Mouse (Mus musculus) left cerebral cortex, adult 8-10 months (tissue): ENCODE measurements around the gene Kcnk4. TPM values are rescaled to one million over a fixed set of nuclear protein-coding genes. Genes with fewer than 3 reads are reported as not detected.

Experiments
- DNase-seq, 2 experiments: peaks; one replicate each; pipeline ENCODE4 v3.0.0; 2022; ENCODE audit warnings: low spot score in 2 of 2
- microRNA-seq, 2 experiments: library from miRNA; unstranded; fragments of <30 nt; microRNA quantifications; one replicate each; pipeline ENCODE4 v1.2.0; 2022
- total RNA-seq, 4 experiments: library from RNA; stranded (reverse); gene quantifications; 2 replicates each; pipeline ENCODE4 v1.2.4; 2022

Kcnk4 gene
- total RNA-seq, 4 experiments from 2014 or later: 25.0 to 31.5 (median 25.7) TPM

DNA sequence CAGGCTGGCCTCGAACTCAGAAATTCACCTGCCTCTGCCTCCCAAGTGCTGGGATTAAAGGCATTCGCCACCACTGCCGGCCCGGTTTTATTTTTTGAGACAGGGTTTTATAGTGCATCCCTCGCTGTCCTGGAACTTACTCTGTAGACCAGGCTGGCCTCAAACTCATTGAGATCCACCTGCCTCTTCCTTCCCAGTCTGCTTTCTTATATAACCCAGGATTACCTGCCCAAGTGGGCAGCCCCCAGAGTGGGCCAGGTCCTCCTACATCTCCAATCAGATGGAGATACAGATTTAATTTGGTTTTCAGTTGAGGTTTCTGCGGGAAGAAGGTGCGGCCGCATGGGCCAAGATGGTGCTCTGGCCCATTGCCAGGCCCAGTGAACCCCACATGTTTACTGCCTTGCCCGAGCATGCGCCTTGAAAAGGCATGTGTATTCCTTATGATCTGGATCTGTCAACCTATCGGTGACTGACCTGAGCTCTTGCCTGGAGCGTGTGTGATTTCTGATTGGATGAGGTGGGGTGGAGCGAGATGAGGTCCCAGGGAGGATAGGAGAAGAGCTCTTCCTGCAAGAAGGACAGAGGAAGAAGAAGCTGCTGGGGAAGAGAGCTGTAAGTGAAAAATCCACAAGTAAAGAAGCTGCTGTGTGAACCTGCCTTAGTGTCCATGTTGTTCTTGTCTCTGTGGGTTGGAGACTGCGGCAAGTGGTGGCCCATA lies 40.4 kb downstream of the Kcnk4 start:
- DNase-seq: no peak

DNA sequence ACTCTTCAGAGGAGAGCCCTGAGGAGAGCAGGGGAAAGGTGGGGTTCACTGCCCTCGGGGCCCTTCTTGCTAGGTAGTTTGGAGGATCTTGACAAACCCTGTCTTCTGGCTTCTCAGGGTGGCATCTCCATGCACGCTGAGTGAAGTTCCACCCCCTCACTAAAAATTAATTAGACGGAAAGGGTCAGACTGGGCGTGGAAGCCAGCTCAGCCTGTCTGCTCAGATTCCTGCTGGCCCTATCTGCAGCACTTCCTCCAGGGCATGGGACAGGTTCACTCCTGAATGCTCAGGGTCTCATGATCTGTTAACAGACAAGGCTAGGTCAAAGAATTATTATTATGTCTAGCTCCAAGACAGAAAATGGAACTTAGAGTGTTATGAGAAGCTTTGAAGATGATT lies 41.8 kb downstream of the Kcnk4 start:
- no peak for DNase-seq

DNA sequence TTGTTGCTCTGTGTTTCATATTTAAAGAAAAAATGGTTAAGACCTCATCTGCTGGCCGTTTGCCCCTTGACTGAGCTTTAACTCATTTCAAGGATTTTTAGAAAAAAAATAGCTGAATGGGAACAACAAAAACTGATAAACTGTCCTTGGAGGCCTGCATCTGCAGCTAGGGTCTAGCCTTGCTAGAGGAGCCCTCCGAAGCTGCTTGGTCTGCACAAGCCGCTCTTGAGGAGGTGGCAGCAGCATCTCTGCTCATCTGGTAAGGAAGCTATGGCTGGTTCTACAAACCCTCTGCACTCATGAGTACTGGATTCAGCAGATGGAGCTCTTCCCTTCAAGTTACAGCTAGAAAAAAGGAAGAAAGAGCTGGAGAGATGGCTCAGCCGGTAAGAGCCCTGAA lies 56.4 kb downstream of the Kcnk4 start:
- no peak for DNase-seq

DNA sequence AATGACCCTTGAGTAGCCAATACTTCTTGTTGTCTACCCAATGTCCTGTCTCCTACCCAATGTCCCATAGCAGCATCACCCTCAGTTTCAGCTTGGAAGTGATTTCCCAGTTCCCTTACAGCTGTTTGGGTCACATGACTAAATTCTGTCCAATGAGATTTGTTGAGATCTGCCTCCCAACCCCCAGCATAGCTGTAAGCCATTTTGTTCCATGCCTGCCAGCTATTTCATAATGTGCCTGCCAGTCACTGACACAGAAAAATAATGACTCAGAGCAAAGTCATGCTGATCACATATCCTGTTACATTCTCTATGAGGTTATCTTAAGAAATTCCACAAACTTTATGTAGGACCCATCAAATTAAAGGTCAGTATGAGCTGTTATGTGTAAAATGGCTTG lies 57.5 kb downstream of the Kcnk4 start:
- no peak for DNase-seq

DNA sequence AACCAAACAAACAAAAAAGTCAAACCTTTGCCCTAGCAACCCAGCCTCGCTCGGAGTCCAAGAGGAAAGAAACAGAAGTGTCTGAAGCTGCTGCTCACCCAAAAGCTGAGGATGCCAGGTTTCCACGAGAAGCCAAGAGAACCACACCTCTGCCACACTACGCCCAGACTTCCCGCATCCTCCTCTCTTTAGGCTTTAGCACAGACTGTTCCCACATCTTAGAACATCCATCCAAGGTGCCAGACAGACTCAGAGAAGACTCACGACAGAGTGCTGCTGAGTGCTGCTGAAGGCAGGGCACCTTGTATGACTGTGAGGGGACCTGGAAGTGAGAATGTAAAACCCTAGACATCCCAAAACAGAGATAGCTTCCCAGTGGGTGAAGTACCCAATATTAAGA lies 58.5 kb downstream of the Kcnk4 start:
- no peak for DNase-seq

DNA sequence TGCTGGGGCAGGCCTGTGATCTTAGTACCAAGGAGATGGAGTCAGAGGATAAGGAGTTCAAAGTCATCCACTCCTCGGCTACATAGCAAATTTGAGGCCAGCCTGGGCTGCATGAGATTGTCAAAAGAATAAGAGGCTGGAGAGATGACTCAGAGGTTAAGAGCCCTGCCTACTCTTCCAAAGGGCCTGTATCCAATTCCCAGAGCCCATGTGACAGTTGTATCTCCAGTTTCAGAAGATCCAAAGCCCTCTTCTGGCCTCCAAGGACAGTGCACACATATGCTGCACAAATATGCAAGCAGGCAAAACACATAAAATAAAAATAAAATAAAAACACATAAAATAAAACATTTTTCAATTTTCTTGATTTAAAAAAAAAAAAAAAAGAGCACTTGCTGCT lies 60.1 kb downstream of the Kcnk4 start:
- DNase-seq: no peak

Small RNA genes lying within 50 kb of the gene (microRNA-seq; reads per million reads assigned to microRNA genes)
- gene Mir6990: 6.4 to 8.4 reads per million in 2 experiments

Other genes with a start within 250 kb of the Kcnk4 start
- 10 to 100 TPM; 41.9 to 59.0 (median 49.0) TPM for gene Rps6ka4, start 93.9 kb downstream of the Kcnk4 start, total RNA-seq
- 1 to 10 TPM; 4.6 to 6.3 (median 5.8) TPM for gene Ccdc88b, start 76.3 kb downstream of the Kcnk4 start, total RNA-seq
- gene Trmt112, start 24.8 kb downstream of the Kcnk4 start, total RNA-seq: 10 to 100 TPM; 35.0 to 55.2 (median 44.9) TPM
- 100 to 1,000 TPM; 294 to 374 (median 338) TPM for gene Prdx5, start 24.4 kb downstream of the Kcnk4 start, total RNA-seq
- gene Esrra, start 12.7 kb downstream of the Kcnk4 start, total RNA-seq: 10 to 100 TPM; 60.5 to 66.0 (median 63.4) TPM
- 10 to 100 TPM; 15.5 to 18.5 (median 16.6) TPM for gene Catsperz, start 9.1 kb downstream of the Kcnk4 start, total RNA-seq
- gene Bad, start 7.3 kb upstream of the Kcnk4 start, total RNA-seq: 10 to 100 TPM; 34.6 to 44.9 (median 37.6) TPM
- gene Gpr137, start 8.0 kb upstream of the Kcnk4 start, total RNA-seq: 100 to 1,000 TPM; 101 to 106 (median 104) TPM
- 10 to 100 TPM; 56.6 to 72.1 (median 59.0) TPM for gene Ppp1r14b, start 40.5 kb upstream of the Kcnk4 start, total RNA-seq
- 10 to 100 TPM; 13.8 to 18.2 (median 14.5) TPM for gene Plcb3, start 42.0 kb upstream of the Kcnk4 start, total RNA-seq
- 100 to 1,000 TPM in 2 of 4 experiments, 10 to 100 TPM in 2; 79.1 to 129 (median 98.4) TPM for gene Fkbp2, start 46.0 kb upstream of the Kcnk4 start, total RNA-seq
- gene Vegfb, start 53.1 kb upstream of the Kcnk4 start, total RNA-seq: 100 to 1,000 TPM in 3 of 4 experiments, 10 to 100 TPM in 1; 98.9 to 107 (median 104) TPM
- 10 to 100 TPM; 27.0 to 32.6 (median 29.7) TPM for gene Dnajc4, start 58.1 kb upstream of the Kcnk4 start, total RNA-seq
- gene Nudt22, start 61.6 kb upstream of the Kcnk4 start, total RNA-seq: 10 to 100 TPM; 13.8 to 17.0 (median 16.2) TPM
- 10 to 100 TPM; 20.2 to 25.3 (median 21.3) TPM for gene Trpt1, start 61.6 kb upstream of the Kcnk4 start, total RNA-seq
- 10 to 100 TPM in 1 of 4 experiments, 1 to 10 TPM in 3; 4.1 to 11.5 (median 7.1) TPM for gene Fermt3, start 85.0 kb upstream of the Kcnk4 start, total RNA-seq
- gene Stip1, start 105.5 kb upstream of the Kcnk4 start, total RNA-seq: 100 to 1,000 TPM; 160 to 199 (median 183) TPM
- gene Macrod1, start 122.3 kb upstream of the Kcnk4 start, total RNA-seq: 10 to 100 TPM; 16.7 to 19.7 (median 18.0) TPM
- gene Flrt1, start 171.2 kb upstream of the Kcnk4 start, total RNA-seq: 10 to 100 TPM; 35.6 to 42.2 (median 39.1) TPM